Mouse (Mus musculus) liver, embryonic 13.5 days (tissue): ENCODE data around the gene 1700001K19Rik. TPM values are rescaled to one million over a fixed set of nuclear protein-coding genes. Genes with fewer than 3 reads are reported as not detected.
A peak's percentile ranks its signal among the peaks of the same experiment; 100 is the strongest.
"Not testable (repeated sequence)": the region's sequence is repeated elsewhere in the genome, so short reads cannot be mapped to it uniquely, and the experiment has no call there.

Experiments used
- ATAC-seq: fragments of 200-750 bp; cut with Nextera tagmentation; 2 replicates; pipeline ENCODE4 v1.8.0; 2017; ENCODE audit warnings: low read depth, mild to moderate bottlenecking, moderate number of reproducible peaks, moderate library complexity
- DNase-seq: peaks from one replicate; pipeline ENCODE4 v3.0.0; 2022
- H3K27ac ChIP-seq: fragments of 300-500 bp; sonication (generic); 2 replicates; pipeline ENCODE4 v1.5.1; 2015; ENCODE audit warnings: moderate library complexity, mild to moderate bottlenecking, inconsistent platforms
- H3K27me3 ChIP-seq: fragments of 300-500 bp; sonication (generic); 2 replicates; pipeline ENCODE4 v1.6.1; 2015; ENCODE audit warnings: mild to moderate bottlenecking, inconsistent platforms
- H3K36me3 ChIP-seq: fragments of 300-500 bp; sonication (generic); 2 replicates; pipeline ENCODE4 v1.6.1; 2015; ENCODE audit warnings: mild to moderate bottlenecking, inconsistent platforms
- H3K4me1 ChIP-seq: fragments of 300-500 bp; sonication (generic); replicated peaks from 2 replicates; pipeline ENCODE4 v1.6.1; 2015; ENCODE audit warnings: inconsistent platforms
- H3K4me2 ChIP-seq: fragments of 300-500 bp; sonication (generic); 2 replicates; pipeline ENCODE4 v1.6.1; 2015; ENCODE audit warnings: inconsistent platforms, mild to moderate bottlenecking, moderate library complexity
- H3K4me3 ChIP-seq: fragments of 300-500 bp; sonication (generic); replicated peaks from 2 replicates; pipeline ENCODE4 v1.5.1; 2015; ENCODE audit warnings: mild to moderate bottlenecking, inconsistent platforms
- H3K9ac ChIP-seq: fragments of 300-500 bp; sonication (generic); 2 replicates; pipeline ENCODE4 v1.6.1; 2015; ENCODE audit warnings: mild to moderate bottlenecking, inconsistent platforms
- H3K9me3 ChIP-seq: fragments of 300-500 bp; sonication (generic); replicated peaks from 2 replicates; pipeline ENCODE4 v1.6.1; 2016; ENCODE audit warnings: inconsistent platforms
- WGBS: fragments of 180-500 bp; shearing (Covaris S2); methylation state at CpG from one replicate; pipeline ENCODE4 v1.1.7; 2015; ENCODE audit not compliant: insufficient replicate concordance; 5-methylcytosine and 5-hydroxymethylcytosine counted together
- polyA plus RNA-seq: library from polyadenylated mRNA; unstranded; fragments of >200 nt; fragmentation: Nextera tagmentation; extraction: Ambion mirVana; gene quantifications from 2 replicates; pipeline ENCODE4 v1.2.1, GENCODE M21; 2015

1700001K19Rik gene
- polyA plus RNA-seq, result not detected in 2 replicates

GRCm38 (mm10) chr12:110682561-110683299 lies at the start of gene 1700001K19Rik:
Gene 1700001K19Rik (minus strand): TSS chr12:110682619.
- ATAC-seq (no peak), DNase-seq (no peak)
- Histone ChIP-seq H3K27ac (no peak within 1 kb of the TSS), H3K36me3 (peaks cover 13% of the 10 kb centered on the region), H3K4me3 (no peak within 1 kb of the TSS), H3K9me3 (no peaks in the 10 kb centered on the region), H3K4me2 (no peak within 1 kb of the TSS), H3K27me3 (no peaks in the 10 kb centered on the region), H3K4me1 (peaks cover 15% of the 10 kb centered on the region), H3K9ac (no peak within 1 kb of the TSS)
- 54% methylated on average over 9 of the region's 9 CpGs for WGBS

GRCm38 (mm10) chr12:110726428-110726827 lies 44.0 kb upstream of the 1700001K19Rik start:
- Histone ChIP-seq H3K4me1 (peaks cover 12% of the 10 kb centered on the region), H3K4me2 (no peak overlapping the region), H3K27me3 (peaks cover 15% of the 10 kb centered on the region), H3K4me3 (no peak overlapping the region), H3K27ac (no peak overlapping the region), H3K36me3 (no peaks in the 10 kb centered on the region), H3K9me3 (no peaks in the 10 kb centered on the region), H3K9ac (no peak overlapping the region)
- no peak for ATAC-seq
- DNase-seq, result no peak
- WGBS, result 38% methylated on average over 1 of the region's 1 CpGs

- no peaks in the 10 kb centered on the region for H3K9me3 ChIP-seq
- no peak for DNase-seq
- H3K9ac ChIP-seq, result no peak overlapping the region
- H3K4me2 ChIP-seq, result no peak overlapping the region
- H3K27me3 ChIP-seq, result peaks cover 23% of the 10 kb centered on the region
- 38% methylated on average over 5 of the region's 5 CpGs for WGBS
- no peak overlapping the region for H3K4me3 ChIP-seq
- H3K27ac ChIP-seq, result no peak overlapping the region
- no peaks in the 10 kb centered on the region for H3K36me3 ChIP-seq
- peaks cover 12% of the 10 kb centered on the region for H3K4me1 ChIP-seq
- ATAC-seq, result no peak
Measured at GRCm38 (mm10) chr12:110725489-110725888, 43.1 kb upstream of the 1700001K19Rik start.

- H3K4me1 ChIP-seq, result peaks cover 12% of the 10 kb centered on the region
- no peaks in the 10 kb centered on the region for H3K36me3 ChIP-seq
- ATAC-seq (no peak), DNase-seq (no peak)
- WGBS, result 85% methylated on average over 5 of the region's 5 CpGs
- no peak overlapping the region for H3K9ac ChIP-seq
- H3K4me3 ChIP-seq, result no peak overlapping the region
- no peak overlapping the region for H3K4me2 ChIP-seq
- H3K9me3 ChIP-seq, result no peaks in the 10 kb centered on the region
- H3K27ac ChIP-seq, result no peak overlapping the region
- H3K27me3 ChIP-seq, result peaks cover 27% of the 10 kb centered on the region
Measured at GRCm38 (mm10) chr12:110725051-110725450, 42.6 kb upstream of the 1700001K19Rik start.

- no peak for DNase-seq
- no peak overlapping the region for H3K4me3 ChIP-seq
- H3K9ac ChIP-seq, result no peak overlapping the region
- no peak for ATAC-seq
- 39% methylated on average over 5 of the region's 5 CpGs for WGBS
- no peaks in the 10 kb centered on the region for H3K4me1 ChIP-seq
- no peak overlapping the region for H3K4me2 ChIP-seq
- H3K27ac ChIP-seq, result no peak overlapping the region
- H3K36me3 ChIP-seq, result no peaks in the 10 kb centered on the region
- peaks cover 36% of the 10 kb centered on the region for H3K27me3 ChIP-seq
- H3K9me3 ChIP-seq, result no peaks in the 10 kb centered on the region
Measured at GRCm38 (mm10) chr12:110716004-110716403, 33.6 kb upstream of the 1700001K19Rik start.

GRCm38 (mm10) chr12:110714215-110714614 lies 31.8 kb upstream of the 1700001K19Rik start:
- Histone ChIP-seq H3K4me3 (no peak overlapping the region), H3K9me3 (no peaks in the 10 kb centered on the region), H3K9ac (no peak overlapping the region), H3K36me3 (no peaks in the 10 kb centered on the region), H3K4me1 (no peaks in the 10 kb centered on the region), H3K27ac (no peak overlapping the region), H3K4me2 (no peak overlapping the region), H3K27me3 (peaks cover 20% of the 10 kb centered on the region)
- 29% methylated on average over 6 of the region's 6 CpGs for WGBS
- DNase-seq, result no peak
- ATAC-seq, result no peak

GRCm38 (mm10) chr12:110713784-110714183 lies 31.4 kb upstream of the 1700001K19Rik start:
- H3K9ac ChIP-seq, result no peak overlapping the region
- no peaks in the 10 kb centered on the region for H3K36me3 ChIP-seq
- no peaks in the 10 kb centered on the region for H3K9me3 ChIP-seq
- H3K4me3 ChIP-seq, result no peak overlapping the region
- no peak overlapping the region for H3K4me2 ChIP-seq
- ATAC-seq (no peak), DNase-seq (no peak)
- no peaks in the 10 kb centered on the region for H3K4me1 ChIP-seq
- peaks cover 16% of the 10 kb centered on the region for H3K27me3 ChIP-seq
- 84% methylated on average over 6 of the region's 6 CpGs for WGBS
- H3K27ac ChIP-seq, result no peak overlapping the region

- H3K9me3 ChIP-seq, result no peaks in the 10 kb centered on the region
- H3K4me2 ChIP-seq, result no peak overlapping the region
- no peak for DNase-seq
- H3K9ac ChIP-seq, result no peak overlapping the region
- ATAC-seq, result no peak
- WGBS, result 53% methylated on average over 5 of the region's 5 CpGs
- H3K36me3 ChIP-seq, result no peaks in the 10 kb centered on the region
- peaks cover 1% of the 10 kb centered on the region; the same call in 1 of the 2 replicates for H3K27me3 ChIP-seq
- H3K4me3 ChIP-seq, result no peak overlapping the region
- H3K27ac ChIP-seq, result no peak overlapping the region
- H3K4me1 ChIP-seq, result peaks cover 12% of the 10 kb centered on the region
Measured at GRCm38 (mm10) chr12:110711270-110711669, 28.9 kb upstream of the 1700001K19Rik start.

GRCm38 (mm10) chr12:110707451-110707850 lies 25.0 kb upstream of the 1700001K19Rik start:
- no peaks in the 10 kb centered on the region for H3K27me3 ChIP-seq
- H3K36me3 ChIP-seq, result no peaks in the 10 kb centered on the region
- H3K4me2 ChIP-seq, result peak overlapping the region; percentile 75
- H3K27ac ChIP-seq, result peak overlapping the region; percentile 71
- peak overlapping the region; percentile 70; the same call in 1 of the 2 replicates for H3K9ac ChIP-seq
- WGBS, result 88% methylated on average over 7 of the region's 7 CpGs
- ATAC-seq (no peak), DNase-seq (no peak)
- H3K4me3 ChIP-seq, result peak overlapping the region; percentile 56; the same call in 1 of the 2 replicates
- peaks cover 22% of the 10 kb centered on the region for H3K4me1 ChIP-seq
- H3K9me3 ChIP-seq, result no peaks in the 10 kb centered on the region

GRCm38 (mm10) chr12:110706337-110707231 lies 24.2 kb upstream of the 1700001K19Rik start:
- Histone ChIP-seq H3K9me3 (no peaks in the 10 kb centered on the region), H3K36me3 (no peaks in the 10 kb centered on the region), H3K27me3 (no peaks in the 10 kb centered on the region), H3K9ac (peak overlapping the region; percentile 70), H3K4me2 (peak overlapping the region; percentile 75), H3K27ac (peak overlapping the region; percentile 71), H3K4me1 (peaks cover 31% of the 10 kb centered on the region), H3K4me3 (peak overlapping the region; percentile 56)
- ATAC-seq (peak; percentile 77), DNase-seq (peak; percentile 68)
- WGBS, result 2% methylated on average over 27 of the region's 27 CpGs

- H3K36me3 ChIP-seq, H3K4me2 ChIP-seq, ATAC-seq, H3K9ac ChIP-seq, H3K27ac ChIP-seq, DNase-seq, H3K4me3 ChIP-seq, H3K27me3 ChIP-seq, H3K9me3 ChIP-seq: not testable (repeated sequence)
- H3K4me1 ChIP-seq, result peaks cover 42% of the 10 kb centered on the region
- 70% methylated on average over 4 of the region's 4 CpGs for WGBS
Measured at GRCm38 (mm10) chr12:110705419-110705818, 23.0 kb upstream of the 1700001K19Rik start.
